Mouse (Mus musculus): ENCODE results near the gene Cd8b1. TPM values are rescaled to one million over a fixed set of nuclear protein-coding genes. Genes with fewer than 3 reads are reported as not detected.
"Not testable (repeated sequence)": the region's sequence is repeated elsewhere in the genome, so short reads cannot be mapped to it uniquely, and the experiment has no call there.

The Cd8b1 gene
- polyA plus RNA-seq, 1 experiment from 2014 or later, result 0.14 TPM

- no peaks in the 10 kb centered on the region for H3K4me1 ChIP-seq
- H3K4me2 ChIP-seq, result no peak overlapping the region
- no peak overlapping the region for H3K9ac ChIP-seq
- no peaks in the 10 kb centered on the region for H3K9me3 ChIP-seq (replicated peaks)
- no peaks in the 10 kb centered on the region for H3K36me3 ChIP-seq (ENCODE audit: poor library complexity, severe bottlenecking)
- ATAC-seq, result no peak
- no peaks in the 10 kb centered on the region for H3K27me3 ChIP-seq
- no peak overlapping the region for H3K4me3 ChIP-seq
- WGBS, result 92% methylated on average over 7 of the region's 7 CpGs
- no peak overlapping the region for H3K27ac ChIP-seq
These were observed 7.9 kb downstream of the Cd8b1 start for GRCm38 (mm10) chr6:71330486-71330885.

- H3K4me1 ChIP-seq; H3K36me3 ChIP-seq (ENCODE audit: poor library complexity, severe bottlenecking); H3K27me3 ChIP-seq; ATAC-seq; H3K4me3 ChIP-seq; H3K4me2 ChIP-seq; H3K9me3 ChIP-seq (replicated peaks); H3K27ac ChIP-seq; H3K9ac ChIP-seq: not testable (repeated sequence)
- 94% methylated on average over 2 of the region's 4 CpGs for WGBS
These were observed 8.9 kb downstream of the Cd8b1 start for GRCm38 (mm10) chr6:71331491-71331890.

DNA sequence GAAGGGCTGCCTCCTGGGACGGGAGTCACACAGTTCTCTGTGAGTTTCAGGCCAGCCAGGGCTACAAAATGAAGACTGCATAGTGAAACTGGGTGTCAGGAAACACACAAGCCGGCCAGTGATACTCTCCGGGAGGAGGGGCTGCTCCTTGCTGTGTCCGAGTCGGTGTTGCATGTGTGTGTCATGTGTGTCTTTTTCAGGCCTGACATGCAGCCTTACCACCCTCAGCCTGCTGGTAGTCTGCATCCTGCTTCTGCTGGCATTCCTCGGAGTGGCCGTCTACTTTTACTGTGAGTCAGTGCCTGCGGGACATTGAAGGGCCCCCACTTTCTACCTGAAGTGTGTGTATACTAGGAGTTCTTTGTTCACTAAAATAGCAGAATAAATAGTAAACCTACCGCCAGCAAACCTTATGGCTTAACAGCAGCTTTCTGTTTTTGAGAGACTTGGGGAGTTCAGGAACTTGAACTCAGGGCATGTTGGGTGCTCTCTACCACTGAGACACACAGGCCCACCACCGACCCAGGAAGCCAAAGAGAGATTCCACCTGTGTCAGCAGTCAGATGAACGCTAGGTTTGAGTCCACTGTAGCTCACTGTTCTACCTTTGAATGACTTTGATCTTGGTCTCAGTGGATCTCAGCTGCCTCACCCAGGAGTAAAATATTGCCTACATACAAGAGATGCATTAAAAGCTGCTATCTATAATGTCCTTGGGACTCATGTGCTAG lies 9.8 kb downstream of the Cd8b1 start:
- no peak overlapping the region for H3K27ac ChIP-seq
- H3K4me1 ChIP-seq, result no peaks in the 10 kb centered on the region
- H3K9me3 ChIP-seq (replicated peaks), result no peaks in the 10 kb centered on the region
- no peak overlapping the region for H3K4me3 ChIP-seq
- 90% methylated on average over 11 of the region's 11 CpGs for WGBS
- no peak overlapping the region for H3K4me2 ChIP-seq
- H3K9ac ChIP-seq, result no peak overlapping the region
- H3K27me3 ChIP-seq, result no peaks in the 10 kb centered on the region
- ATAC-seq, result no peak
- no peaks in the 10 kb centered on the region for H3K36me3 ChIP-seq (ENCODE audit: poor library complexity, severe bottlenecking)

GRCm38 (mm10) chr6:71333031-71333430 lies 10.4 kb downstream of the Cd8b1 start:
- no peak for ATAC-seq
- Histone ChIP-seq H3K4me1 (no peaks in the 10 kb centered on the region), H3K27me3 (no peaks in the 10 kb centered on the region), H3K4me3 (no peak overlapping the region), H3K9ac (no peak overlapping the region), H3K4me2 (no peak overlapping the region), H3K36me3 (ENCODE audit: poor library complexity, severe bottlenecking) (no peaks in the 10 kb centered on the region), H3K27ac (no peak overlapping the region), H3K9me3 (replicated peaks) (no peaks in the 10 kb centered on the region)
- 71% methylated on average over 3 of the region's 3 CpGs for WGBS

DNA sequence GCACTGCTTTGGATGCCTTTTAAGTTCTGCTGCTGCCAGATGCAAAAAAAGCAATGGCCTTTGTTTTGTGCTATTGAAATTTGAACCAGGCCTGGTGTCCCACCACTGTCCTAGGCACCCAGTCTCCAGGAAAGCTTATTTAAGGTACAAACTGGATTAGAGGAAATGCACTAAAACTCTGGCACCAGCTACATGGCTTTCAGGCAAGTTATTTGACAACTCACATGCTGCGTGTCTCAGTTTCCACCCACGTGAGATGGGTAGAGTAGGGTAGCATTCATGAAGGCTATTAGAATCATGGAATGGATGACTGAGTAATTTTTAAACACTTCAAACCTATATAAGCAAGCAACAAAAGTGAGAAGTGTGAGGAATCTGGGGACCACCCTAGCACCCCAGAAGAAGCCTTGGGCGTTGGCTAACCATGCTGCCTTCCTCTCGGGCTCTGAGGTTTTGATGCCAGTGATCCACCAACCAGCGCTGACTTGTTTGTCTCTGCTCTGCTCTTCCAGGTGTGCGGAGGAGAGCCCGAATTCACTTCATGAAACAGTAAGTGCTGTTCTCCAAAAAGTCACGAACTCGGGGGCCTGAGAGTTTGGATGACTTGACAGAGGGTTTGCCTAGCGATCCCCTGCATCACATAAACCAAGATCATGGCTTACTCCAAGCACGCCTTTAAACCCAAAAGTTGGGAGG lies 11.1 kb downstream of the Cd8b1 start:
- Histone ChIP-seq H3K4me3 (no peak overlapping the region), H3K36me3 (ENCODE audit: poor library complexity, severe bottlenecking) (no peaks in the 10 kb centered on the region), H3K4me2 (no peak overlapping the region), H3K27me3 (no peaks in the 10 kb centered on the region), H3K4me1 (no peaks in the 10 kb centered on the region), H3K9me3 (replicated peaks) (no peaks in the 10 kb centered on the region), H3K27ac (no peak overlapping the region), H3K9ac (no peak overlapping the region)
- ATAC-seq, result no peak
- WGBS, result 91% methylated on average over 11 of the region's 11 CpGs

DNA sequence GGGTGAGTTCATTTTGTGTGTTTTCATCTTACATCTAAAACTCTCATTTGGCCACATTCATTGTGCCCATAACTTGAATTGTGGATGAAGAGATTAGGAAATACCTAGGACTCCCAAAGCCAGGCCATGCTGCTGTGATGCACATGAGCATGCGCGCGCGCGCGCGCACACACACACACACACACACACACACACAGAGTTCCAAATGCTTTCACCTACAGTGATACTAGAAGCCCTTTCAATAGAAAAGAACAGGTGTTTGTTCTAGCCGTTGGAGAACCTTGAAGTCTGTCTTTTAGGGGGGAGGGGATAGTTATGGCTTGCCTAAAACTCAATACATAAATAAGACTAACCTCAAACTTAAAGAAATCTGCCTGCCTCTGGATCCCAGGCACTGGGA lies 15.1 kb downstream of the Cd8b1 start:
- no peaks in the 10 kb centered on the region for H3K36me3 ChIP-seq (ENCODE audit: poor library complexity, severe bottlenecking)
- no peak overlapping the region for H3K9ac ChIP-seq
- no peaks in the 10 kb centered on the region for H3K4me1 ChIP-seq
- H3K9me3 ChIP-seq (replicated peaks), result no peaks in the 10 kb centered on the region
- no peak overlapping the region for H3K27ac ChIP-seq
- no peak overlapping the region for H3K4me2 ChIP-seq
- no peak overlapping the region for H3K4me3 ChIP-seq
- H3K27me3 ChIP-seq, result no peaks in the 10 kb centered on the region
- WGBS, result 97% methylated on average over 8 of the region's 8 CpGs
- no peak for ATAC-seq

DNA sequence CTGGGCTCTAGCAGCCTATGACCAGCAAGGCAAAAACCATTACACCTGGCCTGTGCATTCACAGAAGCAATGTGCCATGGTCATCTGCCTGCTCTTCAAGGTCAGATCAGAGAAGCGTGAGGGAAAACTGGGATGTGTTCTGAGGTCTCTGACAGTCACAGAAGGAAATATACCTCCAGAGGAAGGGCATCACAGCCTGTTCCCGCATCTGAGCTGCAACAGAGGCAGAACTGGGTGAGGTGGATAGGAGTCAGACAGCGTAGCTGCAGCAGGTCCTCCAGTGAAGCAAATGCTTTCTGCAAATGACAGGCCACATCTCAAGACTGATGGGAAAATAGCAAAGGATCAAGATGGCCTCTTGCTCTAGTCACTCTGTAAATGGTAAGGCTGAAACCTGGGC lies 16.4 kb downstream of the Cd8b1 start:
- H3K27ac ChIP-seq, result no peak overlapping the region
- WGBS, result 82% methylated on average over 3 of the region's 3 CpGs
- no peak overlapping the region for H3K4me3 ChIP-seq
- H3K4me1 ChIP-seq, result no peaks in the 10 kb centered on the region
- no peak overlapping the region for H3K9ac ChIP-seq
- no peak for ATAC-seq
- H3K4me2 ChIP-seq, result no peak overlapping the region
- H3K36me3 ChIP-seq (ENCODE audit: poor library complexity, severe bottlenecking), result no peaks in the 10 kb centered on the region
- H3K27me3 ChIP-seq, result no peaks in the 10 kb centered on the region
- no peaks in the 10 kb centered on the region for H3K9me3 ChIP-seq (replicated peaks)

- H3K4me2 ChIP-seq, result no peak overlapping the region
- 84% methylated on average over 4 of the region's 4 CpGs for WGBS
- no peaks in the 10 kb centered on the region for H3K9me3 ChIP-seq (replicated peaks)
- no peak overlapping the region for H3K9ac ChIP-seq
- no peaks in the 10 kb centered on the region for H3K27me3 ChIP-seq
- H3K4me3 ChIP-seq, result no peak overlapping the region
- H3K4me1 ChIP-seq, result no peaks in the 10 kb centered on the region
- no peak overlapping the region for H3K27ac ChIP-seq
- no peak for ATAC-seq
- H3K36me3 ChIP-seq (ENCODE audit: poor library complexity, severe bottlenecking), result no peaks in the 10 kb centered on the region
These were observed 16.8 kb downstream of the Cd8b1 start for GRCm38 (mm10) chr6:71339351-71339750.

GRCm38 (mm10) chr6:71341179-71341578 lies 18.6 kb downstream of the Cd8b1 start:
- H3K27ac ChIP-seq, result no peak overlapping the region
- H3K27me3 ChIP-seq, result no peaks in the 10 kb centered on the region
- no peaks in the 10 kb centered on the region for H3K4me1 ChIP-seq
- no peaks in the 10 kb centered on the region for H3K9me3 ChIP-seq (replicated peaks)
- H3K4me3 ChIP-seq, result no peak overlapping the region
- ATAC-seq, result no peak
- H3K36me3 ChIP-seq (ENCODE audit: poor library complexity, severe bottlenecking), result no peaks in the 10 kb centered on the region
- H3K9ac ChIP-seq, result no peak overlapping the region
- WGBS, result 88% methylated on average over 9 of the region's 9 CpGs
- H3K4me2 ChIP-seq, result no peak overlapping the region

- Histone ChIP-seq H3K9me3 (replicated peaks) (peaks cover 3% of the 10 kb centered on the region; the same call in 1 of the 2 replicates), H3K9ac (no peak overlapping the region), H3K4me1 (no peaks in the 10 kb centered on the region), H3K4me2 (no peak overlapping the region), H3K27ac (no peak overlapping the region), H3K36me3 (ENCODE audit: poor library complexity, severe bottlenecking) (no peaks in the 10 kb centered on the region), H3K27me3 (no peaks in the 10 kb centered on the region), H3K4me3 (no peak overlapping the region)
- ATAC-seq, result no peak
- 97% methylated on average over 9 of the region's 9 CpGs for WGBS
These were observed 25.4 kb downstream of the Cd8b1 start for GRCm38 (mm10) chr6:71348006-71348405.

- H3K27me3 ChIP-seq, result no peaks in the 10 kb centered on the region
- no peak overlapping the region for H3K27ac ChIP-seq
- peaks cover 3% of the 10 kb centered on the region; the same call in 1 of the 2 replicates for H3K9me3 ChIP-seq (replicated peaks)
- no peaks in the 10 kb centered on the region for H3K36me3 ChIP-seq (ENCODE audit: poor library complexity, severe bottlenecking)
- no peak for ATAC-seq
- H3K9ac ChIP-seq, result no peak overlapping the region
- no peak overlapping the region for H3K4me3 ChIP-seq
- H3K4me1 ChIP-seq, result no peaks in the 10 kb centered on the region
- no peak overlapping the region for H3K4me2 ChIP-seq
- 91% methylated on average over 3 of the region's 3 CpGs for WGBS
These were observed 28.6 kb downstream of the Cd8b1 start for GRCm38 (mm10) chr6:71351201-71351600.

DNA sequence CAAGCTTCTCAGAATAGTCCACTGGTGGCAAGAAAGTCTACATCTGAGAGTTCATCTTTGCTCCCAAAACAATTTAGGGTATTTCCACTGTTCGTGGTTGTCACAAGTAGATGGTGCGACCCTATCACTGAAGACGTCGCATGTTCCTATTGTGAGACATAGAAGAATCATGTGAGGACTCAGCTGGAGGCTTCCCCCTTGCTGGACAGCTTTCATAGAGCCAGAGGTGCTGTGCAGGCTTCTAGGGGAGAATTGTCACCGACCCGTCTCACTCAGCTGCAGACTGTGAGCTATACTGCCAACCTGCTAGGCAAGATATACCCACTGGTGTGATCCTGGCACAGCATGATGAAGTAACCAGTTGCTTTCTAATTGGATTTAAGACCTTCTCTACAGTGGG lies 29.6 kb downstream of the Cd8b1 start:
- no peaks in the 10 kb centered on the region for H3K36me3 ChIP-seq (ENCODE audit: poor library complexity, severe bottlenecking)
- no peaks in the 10 kb centered on the region for H3K4me1 ChIP-seq
- no peak overlapping the region for H3K4me2 ChIP-seq
- no peaks in the 10 kb centered on the region for H3K27me3 ChIP-seq
- no peaks in the 10 kb centered on the region; the same call in 1 of the 2 replicates for H3K9me3 ChIP-seq (replicated peaks)
- no peak overlapping the region for H3K27ac ChIP-seq
- H3K9ac ChIP-seq, result no peak overlapping the region
- no peak overlapping the region for H3K4me3 ChIP-seq
- ATAC-seq, result no peak
- WGBS, result 93% methylated on average over 6 of the region's 6 CpGs

Data from forebrain, embryonic 13.5 days (tissue).